Mouse (Mus musculus): ENCODE data around the gene Pfn1. TPM values are rescaled to one million over a fixed set of nuclear protein-coding genes. Genes with fewer than 3 reads are reported as not detected.
A peak's percentile ranks its signal among the peaks of the same experiment; 100 is the strongest.

The Pfn1 gene
- polyA plus RNA-seq, 1 experiment: 2,636 TPM

DNA sequence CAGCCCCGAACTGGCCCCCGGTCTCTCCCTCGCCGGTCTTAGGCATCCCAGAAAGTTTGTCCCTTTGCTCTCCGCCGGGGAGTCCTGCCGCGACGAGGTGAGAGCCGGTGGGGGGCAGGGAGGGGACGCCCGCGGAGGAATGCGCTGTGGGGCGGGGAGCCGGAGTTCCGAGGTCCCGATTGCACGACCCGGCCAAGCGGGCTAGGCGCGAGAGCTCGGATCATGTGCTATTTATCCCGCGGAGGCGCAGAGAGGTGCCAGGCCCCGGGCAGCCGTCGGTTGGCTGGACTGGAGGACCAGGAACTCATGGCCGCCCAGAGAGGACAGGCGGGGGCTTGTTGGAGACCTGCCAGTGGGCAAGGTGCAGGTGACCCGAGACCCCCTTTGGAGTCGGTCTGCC is 46.2 kb upstream of the Pfn1 start:
- H3K27me3 ChIP-seq (ENCODE audit: control insufficient read depth, insufficient read depth, insufficient read length): no peaks in the 10 kb centered on the region

DNA sequence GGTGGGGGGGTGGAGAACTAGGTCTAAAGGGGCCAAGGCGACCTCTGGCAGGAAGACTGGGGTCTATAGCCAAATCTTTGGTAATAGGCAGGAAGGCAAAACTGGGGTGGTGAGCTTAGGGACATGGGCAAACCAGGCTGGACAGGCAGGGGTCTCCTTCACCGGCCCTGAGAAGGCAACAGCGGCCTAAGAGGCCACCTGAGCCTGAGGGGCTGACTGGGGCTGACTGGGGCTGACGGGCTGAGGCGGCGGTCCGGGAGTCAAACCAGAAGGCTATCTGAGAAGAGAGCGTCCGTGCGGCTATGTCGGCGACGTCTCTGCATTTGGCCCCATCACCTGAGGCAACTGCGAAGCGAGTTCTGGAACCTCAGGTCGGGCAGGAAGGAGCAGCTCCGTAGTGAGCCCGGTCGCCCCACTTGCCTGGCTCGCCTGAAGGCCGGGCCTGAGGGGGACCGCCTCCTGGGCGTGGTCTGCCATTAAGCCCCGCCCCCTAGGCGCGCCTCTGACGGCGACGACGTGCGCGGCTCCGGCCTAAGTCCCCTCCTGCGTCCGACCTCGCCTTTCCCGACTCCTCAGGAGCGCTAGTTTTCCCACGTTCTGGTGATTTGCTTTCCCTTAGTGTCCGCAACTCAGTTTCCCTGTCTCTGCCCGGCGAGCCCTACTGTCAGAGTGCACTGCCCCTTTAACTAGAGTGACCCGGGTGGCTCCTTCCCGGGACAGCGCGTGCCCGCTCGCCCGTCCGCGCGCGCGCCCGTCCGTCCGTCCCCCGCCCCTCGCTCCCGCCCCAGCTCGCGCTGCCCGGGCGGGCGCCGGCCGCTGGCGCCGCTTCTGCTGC is 45.5 kb upstream of the Pfn1 start, which contains the start of the genes Inca1 and Kif1c:
Gene Inca1 (minus strand): TSS at position 434 of the 835 bp plus-strand sequence.
Gene Kif1c (plus strand): TSS at position 827 of the 835 bp plus-strand sequence.
- H3ac ChIP-seq (ENCODE audit: control insufficient read depth, insufficient read length): peak within 1 kb of the TSS; percentile 92
- TF ChIP-seq TCF12 (IDR thresholded peaks at IDR 0.05; ENCODE audit: insufficient read depth, poor library complexity, severe bottlenecking) (no peak), E2F4 (IDR thresholded peaks at IDR 0.05; ENCODE audit: insufficient read depth) (no peak), POLR2A (IDR thresholded peaks at IDR 0.05; ENCODE audit: insufficient read length, low read depth) (peak; percentile 86), MYOD1 (IDR thresholded peaks at IDR 0.05; ENCODE audit: control insufficient read depth in 1 of 3, insufficient read length in 2 of 3, low read depth in 2 of 3) (no peak), SRF (IDR thresholded peaks at IDR 0.05; ENCODE audit: control insufficient read depth, insufficient read length, low read depth) (no peak), MYOG (IDR thresholded peaks at IDR 0.05; ENCODE audit: control insufficient read depth in 1 of 3, insufficient read depth in 1 of 3, insufficient read length in 2 of 3, low read depth in 2 of 3) (no peak), TCF3 (IDR thresholded peaks at IDR 0.05; ENCODE audit: insufficient read length, low read depth) (no peak), MAX (IDR thresholded peaks at IDR 0.05; ENCODE audit: low read depth) (no peak), REST (IDR thresholded peaks at IDR 0.05; ENCODE audit: insufficient read depth, insufficient read length) (no peak), CEBPB (IDR thresholded peaks at IDR 0.05; ENCODE audit: insufficient read depth, poor library complexity, severe bottlenecking) (no peak), USF1 (IDR thresholded peaks at IDR 0.05; ENCODE audit: low read depth) (no peak), POLR2AphosphoS2 (IDR thresholded peaks at IDR 0.05; ENCODE audit: insufficient read length, low read depth) (peak; percentile 98)
- H3K36me3 ChIP-seq (ENCODE audit: control insufficient read depth, insufficient read depth): peaks cover 18% of the 10 kb centered on the region
- peaks cover 28% of the 10 kb centered on the region for H3K79me2 ChIP-seq (ENCODE audit: control insufficient read depth, insufficient read depth)
- peak within 1 kb of the TSS; percentile 96 for H3K4me2 ChIP-seq (ENCODE audit: low read depth)
- peak within 1 kb of the TSS; percentile 96 for H3K4me3 ChIP-seq
- H3K27me3 ChIP-seq (ENCODE audit: control insufficient read depth, insufficient read depth, insufficient read length): no peaks in the 10 kb centered on the region

More for the DNA sequence above, 46.2 kb upstream of the Pfn1 start:
- H3K36me3 ChIP-seq (ENCODE audit: control insufficient read depth, insufficient read depth): peaks cover 21% of the 10 kb centered on the region
- H3ac ChIP-seq (ENCODE audit: control insufficient read depth, insufficient read length): peak overlapping the region; percentile 92
- peak overlapping the region; percentile 96 for H3K4me2 ChIP-seq (ENCODE audit: low read depth)
- TF ChIP-seq POLR2A (IDR thresholded peaks at IDR 0.05; ENCODE audit: insufficient read length, low read depth) (peak; percentile 41), REST (IDR thresholded peaks at IDR 0.05; ENCODE audit: insufficient read depth, insufficient read length) (no peak)
- peaks cover 28% of the 10 kb centered on the region for H3K79me2 ChIP-seq (ENCODE audit: control insufficient read depth, insufficient read depth)
- peak overlapping the region; percentile 96 for H3K4me3 ChIP-seq

DNA sequence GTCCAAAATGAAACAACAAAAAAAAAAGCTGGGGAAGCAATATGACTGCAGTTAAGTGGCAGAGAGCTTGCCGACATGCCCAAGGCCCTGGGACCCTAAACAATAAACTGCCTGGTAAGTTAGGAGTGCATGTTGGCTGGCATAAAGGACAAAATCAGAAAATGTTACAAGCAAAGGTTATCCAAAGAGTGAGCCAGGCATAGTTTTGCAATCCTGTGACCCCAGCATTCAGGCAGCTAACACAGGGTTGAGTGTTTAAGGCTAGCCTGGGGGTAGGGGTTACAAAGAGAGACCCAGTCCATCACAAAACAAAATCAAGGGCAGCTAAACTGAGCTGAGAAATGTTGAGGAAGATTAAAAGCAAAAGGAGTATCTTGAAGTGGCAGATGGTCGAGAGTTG is 44.6 kb upstream of the Pfn1 start:
- H3K79me2 ChIP-seq (ENCODE audit: control insufficient read depth, insufficient read depth): peaks cover 28% of the 10 kb centered on the region
- TF ChIP-seq USF1 (IDR thresholded peaks at IDR 0.05; ENCODE audit: low read depth): no peak
- TF ChIP-seq CEBPB (IDR thresholded peaks at IDR 0.05; ENCODE audit: insufficient read depth, poor library complexity, severe bottlenecking): no peak
- no peak for TF ChIP-seq MYOD1 (IDR thresholded peaks at IDR 0.05; ENCODE audit: control insufficient read depth in 1 of 3, insufficient read length in 2 of 3, low read depth in 2 of 3)
- TF ChIP-seq TCF12 (IDR thresholded peaks at IDR 0.05; ENCODE audit: insufficient read depth, poor library complexity, severe bottlenecking): no peak
- no peak for TF ChIP-seq MYOG (IDR thresholded peaks at IDR 0.05; ENCODE audit: control insufficient read depth in 1 of 3, insufficient read depth in 1 of 3, insufficient read length in 2 of 3, low read depth in 2 of 3)
- no peak for TF ChIP-seq SRF (IDR thresholded peaks at IDR 0.05; ENCODE audit: control insufficient read depth, insufficient read length, low read depth)
- TF ChIP-seq TCF3 (IDR thresholded peaks at IDR 0.05; ENCODE audit: insufficient read length, low read depth): no peak
- TF ChIP-seq POLR2A (IDR thresholded peaks at IDR 0.05; ENCODE audit: insufficient read length, low read depth): no peak
- no peak for TF ChIP-seq MAX (IDR thresholded peaks at IDR 0.05; ENCODE audit: low read depth)
- peaks cover 10% of the 10 kb centered on the region for H3K36me3 ChIP-seq (ENCODE audit: control insufficient read depth, insufficient read depth)
- H3K27me3 ChIP-seq (ENCODE audit: control insufficient read depth, insufficient read depth, insufficient read length): no peaks in the 10 kb centered on the region
- no peak overlapping the region for H3ac ChIP-seq (ENCODE audit: control insufficient read depth, insufficient read length)
- H3K4me3 ChIP-seq: peak overlapping the region; percentile 96
- no peak overlapping the region for H3K4me2 ChIP-seq (ENCODE audit: low read depth)

DNA sequence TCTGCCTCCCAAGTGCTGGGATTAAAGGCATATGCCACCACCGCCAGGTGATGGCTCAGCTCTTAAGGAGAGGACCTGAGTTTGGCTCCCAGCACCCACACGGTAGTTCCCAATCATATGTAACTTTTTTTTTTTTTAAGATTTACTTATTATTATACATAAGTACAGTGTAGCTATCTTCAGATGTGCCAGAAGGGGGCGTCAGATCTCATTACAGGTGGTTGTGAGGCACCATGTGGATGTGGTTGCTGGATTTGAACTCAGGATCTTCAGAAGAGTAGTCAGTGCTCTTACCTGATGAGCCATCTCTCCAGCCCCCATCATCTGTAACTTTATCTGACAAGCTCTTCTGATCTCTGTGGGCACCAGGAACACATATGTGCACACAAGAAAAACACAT is 42.9 kb upstream of the Pfn1 start:
- Histone ChIP-seq H3K4me2 (ENCODE audit: low read depth) (no peak overlapping the region), H3K27me3 (ENCODE audit: control insufficient read depth, insufficient read depth, insufficient read length) (no peaks in the 10 kb centered on the region), H3K36me3 (ENCODE audit: control insufficient read depth, insufficient read depth) (no peaks in the 10 kb centered on the region), H3ac (ENCODE audit: control insufficient read depth, insufficient read length) (no peak overlapping the region), H3K4me3 (no peak overlapping the region), H3K79me2 (ENCODE audit: control insufficient read depth, insufficient read depth) (peaks cover 18% of the 10 kb centered on the region)
- TF ChIP-seq SRF (IDR thresholded peaks at IDR 0.05; ENCODE audit: control insufficient read depth, insufficient read length, low read depth) (no peak), TCF12 (IDR thresholded peaks at IDR 0.05; ENCODE audit: insufficient read depth, poor library complexity, severe bottlenecking) (no peak), MAX (IDR thresholded peaks at IDR 0.05; ENCODE audit: low read depth) (no peak), TCF3 (IDR thresholded peaks at IDR 0.05; ENCODE audit: insufficient read length, low read depth) (no peak), CEBPB (IDR thresholded peaks at IDR 0.05; ENCODE audit: insufficient read depth, poor library complexity, severe bottlenecking) (no peak), MYOG (IDR thresholded peaks at IDR 0.05; ENCODE audit: control insufficient read depth in 1 of 3, insufficient read depth in 1 of 3, insufficient read length in 2 of 3, low read depth in 2 of 3) (no peak), POLR2A (IDR thresholded peaks at IDR 0.05; ENCODE audit: insufficient read length, low read depth) (no peak)

GRCm38 (mm10) chr11:70693504-70693903 is 39.1 kb upstream of the Pfn1 start:
- no peaks in the 10 kb centered on the region for H3K36me3 ChIP-seq (ENCODE audit: control insufficient read depth, insufficient read depth)
- H3ac ChIP-seq (ENCODE audit: control insufficient read depth, insufficient read length): no peak overlapping the region
- no peak overlapping the region for H3K4me3 ChIP-seq
- no peak overlapping the region for H3K4me2 ChIP-seq (ENCODE audit: low read depth)
- TF ChIP-seq REST (IDR thresholded peaks at IDR 0.05; ENCODE audit: insufficient read depth, insufficient read length) (no peak), TCF3 (IDR thresholded peaks at IDR 0.05; ENCODE audit: insufficient read length, low read depth) (no peak), CEBPB (IDR thresholded peaks at IDR 0.05; ENCODE audit: insufficient read depth, poor library complexity, severe bottlenecking) (no peak), POLR2A (IDR thresholded peaks at IDR 0.05; ENCODE audit: insufficient read length, low read depth) (no peak), TCF12 (IDR thresholded peaks at IDR 0.05; ENCODE audit: insufficient read depth, poor library complexity, severe bottlenecking) (no peak), MYOD1 (IDR thresholded peaks at IDR 0.05; ENCODE audit: control insufficient read depth in 1 of 3, insufficient read length in 2 of 3, low read depth in 2 of 3) (no peak), MYOG (IDR thresholded peaks at IDR 0.05; ENCODE audit: control insufficient read depth in 1 of 3, insufficient read depth in 1 of 3, insufficient read length in 2 of 3, low read depth in 2 of 3) (no peak)
- H3K79me2 ChIP-seq (ENCODE audit: control insufficient read depth, insufficient read depth): no peaks in the 10 kb centered on the region
- H3K27me3 ChIP-seq (ENCODE audit: control insufficient read depth, insufficient read depth, insufficient read length): no peaks in the 10 kb centered on the region

All from myocyte (in vitro differentiated cells).